Mouse (Mus musculus): ENCODE data around the gene Gzmk. TPM values are rescaled to one million over a fixed set of nuclear protein-coding genes. Genes with fewer than 3 reads are reported as not detected.
"Not testable (repeated sequence)": the region's sequence is repeated elsewhere in the genome, so short reads cannot be mapped to it uniquely, and the experiment has no call there.

Gzmk gene
- polyA plus RNA-seq (2016; fragmentation: Nextera tagmentation; extraction: Ambion mirVana) = not detected in 2 replicates

DNA sequence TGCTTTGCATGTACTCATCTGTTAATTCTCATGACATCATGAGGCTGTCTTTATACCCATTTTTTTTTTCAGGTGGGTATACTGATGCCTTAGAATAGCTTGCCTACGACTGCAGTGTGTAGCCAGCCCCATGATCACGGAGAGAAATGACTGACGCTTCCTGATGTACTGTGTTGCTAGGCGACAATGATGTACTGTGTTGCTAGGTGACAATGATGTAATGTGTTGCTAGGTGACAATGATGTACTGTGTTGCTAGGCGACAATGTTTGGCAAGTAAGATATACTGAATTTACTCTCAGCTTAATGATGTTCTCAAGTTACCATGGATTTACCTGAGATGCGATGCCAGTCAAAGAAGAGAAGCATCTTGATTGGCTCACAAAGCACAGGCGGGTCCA is at the start of gene Gzmk:
Gzmk (minus strand) TSS at position 98 of the 400 bp plus-strand sequence.
- Histone ChIP-seq H3K27ac (replicated peaks) (no peak within 1 kb of the TSS), H3K27me3 (replicated peaks; ENCODE audit: low read depth, poor library complexity, severe bottlenecking) (peaks cover 7% of the 10 kb centered on the region; the same call in 1 of the 2 replicates), H3K4me3 (no peak within 1 kb of the TSS), H3K9me3 (no peaks in the 10 kb centered on the region), H3K4me1 (peaks cover 4% of the 10 kb centered on the region; the same call in 1 of the 2 replicates), H3K36me3 (replicated peaks) (no peaks in the 10 kb centered on the region)
- WGBS = 56% methylated on average over 7 of the region's 7 CpGs
- DNase-seq (ENCODE audit: low spot score) = no peak

DNA sequence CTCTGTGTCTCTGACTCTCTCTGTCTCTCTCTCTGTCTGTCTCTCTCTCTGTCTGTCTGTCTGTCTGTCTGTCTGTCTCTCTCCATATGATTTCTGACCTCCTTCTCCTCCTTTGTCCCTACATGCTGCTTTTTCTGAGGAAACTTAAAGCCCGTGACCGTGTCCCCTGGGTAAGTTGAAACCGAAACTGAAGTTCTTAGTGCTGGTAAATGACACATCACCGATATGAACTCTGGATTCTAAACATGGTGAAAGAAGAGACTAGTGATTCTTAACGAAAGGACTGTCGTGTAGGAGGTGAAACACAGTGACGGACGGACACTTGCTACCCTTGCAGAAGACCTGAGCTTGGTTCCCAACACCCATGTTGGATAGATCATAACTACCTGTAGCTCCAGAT is 45.5 kb upstream of the Gzmk start:
- Histone ChIP-seq H3K4me3 (no peak overlapping the region), H3K4me1 (0 out of 2 replicates have a peak, but pooled peaks cover 3% of the 10 kb centered on the region), H3K27me3 (replicated peaks; ENCODE audit: low read depth, poor library complexity, severe bottlenecking) (no peaks in the 10 kb centered on the region), H3K9me3 (no peaks in the 10 kb centered on the region), H3K27ac (replicated peaks) (no peak overlapping the region), H3K36me3 (replicated peaks) (no peaks in the 10 kb centered on the region)
- no peak for DNase-seq (ENCODE audit: low spot score)
- 92% methylated on average over 8 of the region's 8 CpGs for WGBS

DNA sequence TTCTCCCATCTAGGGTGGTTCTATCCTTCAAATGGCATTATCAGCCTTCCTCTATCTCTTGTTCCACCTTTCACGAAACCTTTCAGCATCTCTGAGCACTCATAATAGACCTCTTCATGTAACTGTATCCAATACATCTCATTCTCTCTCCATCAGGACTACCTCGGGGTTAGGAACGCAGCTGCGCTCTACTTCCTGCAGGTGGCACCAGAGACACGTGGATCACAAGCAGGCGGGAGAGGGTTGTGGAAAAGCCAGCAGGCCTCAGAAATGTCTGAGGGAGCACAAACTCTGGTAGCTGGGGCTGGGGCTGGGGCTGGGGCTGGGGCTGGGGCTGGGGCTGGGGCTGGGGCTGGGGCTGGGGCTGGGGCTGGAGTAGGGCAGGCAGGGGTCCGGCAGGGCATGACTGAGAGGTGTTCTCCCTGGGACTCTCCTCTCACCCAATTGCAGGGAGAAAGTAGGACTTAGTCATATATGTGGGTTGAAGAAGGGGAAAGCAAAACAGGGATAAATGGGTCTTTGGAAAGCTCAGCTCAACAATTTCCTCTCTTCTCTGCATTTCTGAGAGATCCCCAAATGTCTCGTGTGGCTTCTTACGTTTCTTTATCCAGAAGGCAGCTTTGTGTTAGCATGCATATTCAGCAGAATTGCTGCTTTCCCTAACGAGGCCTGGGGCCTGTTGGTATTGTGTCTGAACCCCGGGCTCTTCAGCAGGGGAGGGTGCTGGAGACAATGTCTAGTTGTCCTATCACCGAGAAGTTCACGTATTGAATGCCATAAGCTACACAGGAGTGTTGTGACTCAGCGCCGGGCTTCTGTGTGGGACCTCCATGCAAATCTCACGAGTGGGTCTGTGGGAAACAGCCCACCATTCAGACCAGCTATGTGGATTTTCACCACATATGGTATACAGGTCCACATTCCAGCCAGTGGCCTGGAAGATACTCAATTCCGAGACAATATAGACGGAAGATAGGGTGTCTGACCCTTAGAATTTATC is 44.4 kb upstream of the Gzmk start:
- DNase-seq (ENCODE audit: low spot score) = peak; percentile 85
- no peaks in the 10 kb centered on the region for H3K36me3 ChIP-seq (replicated peaks)
- 0 out of 2 replicates have a peak, but pooled peaks cover 3% of the 10 kb centered on the region for H3K4me1 ChIP-seq
- H3K27ac ChIP-seq (replicated peaks) = peak overlapping the region; percentile 75
- H3K9me3 ChIP-seq = no peaks in the 10 kb centered on the region
- WGBS = 49% methylated on average over 18 of the region's 18 CpGs
- no peaks in the 10 kb centered on the region for H3K27me3 ChIP-seq (replicated peaks; ENCODE audit: low read depth, poor library complexity, severe bottlenecking)
- H3K4me3 ChIP-seq = no peak overlapping the region

DNA sequence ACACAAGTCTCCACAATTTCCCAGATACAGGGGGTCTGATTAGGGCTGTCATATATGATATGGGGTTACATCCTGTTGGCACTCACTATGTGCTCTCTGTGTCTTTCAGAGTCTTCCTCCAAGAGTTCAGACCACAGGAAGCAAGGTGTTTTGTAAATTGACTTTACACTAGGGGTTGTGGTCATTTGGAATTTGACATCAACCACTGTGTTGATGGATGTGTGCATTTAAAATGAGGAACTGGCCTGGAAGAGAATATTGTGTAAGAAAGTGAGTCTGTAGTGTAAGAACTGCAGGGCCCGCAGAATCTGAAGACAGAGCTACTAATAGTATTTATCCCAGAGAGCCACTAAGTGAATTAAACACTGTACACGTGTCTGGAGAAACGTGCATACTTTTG is 41.5 kb upstream of the Gzmk start:
- 98% methylated on average over 3 of the region's 3 CpGs for WGBS

DNA sequence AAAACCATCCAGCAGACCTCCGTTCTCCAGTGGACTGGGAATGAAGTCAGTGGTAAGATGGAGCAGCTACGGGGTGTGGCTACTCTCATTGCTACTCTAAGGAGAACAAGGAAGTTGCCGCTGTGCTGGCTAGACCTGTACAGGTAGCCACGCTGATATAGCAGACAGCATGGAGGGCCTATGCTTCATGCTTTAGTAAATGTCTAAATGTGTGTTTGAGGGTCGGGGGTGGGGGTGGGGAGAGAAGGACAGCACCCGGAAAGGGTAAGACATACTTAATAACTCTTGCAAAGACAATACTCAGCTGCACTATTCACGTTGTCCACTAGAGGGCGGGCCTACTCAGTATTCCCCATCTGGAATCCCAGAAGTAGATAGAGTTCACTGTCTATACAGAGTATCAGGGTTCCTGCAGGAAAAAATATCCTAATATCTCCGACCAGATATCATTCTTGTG is 40.8 kb upstream of the Gzmk start:
- Histone ChIP-seq H3K27me3 (replicated peaks; ENCODE audit: low read depth, poor library complexity, severe bottlenecking) (no peaks in the 10 kb centered on the region), H3K4me3 (no peak overlapping the region)
- WGBS = 34% methylated on average over 9 of the region's 9 CpGs

More for the DNA sequence above, 41.5 kb upstream of the Gzmk start:
- no peak for DNase-seq (ENCODE audit: low spot score)
- Histone ChIP-seq H3K4me3 (no peak overlapping the region), H3K4me1 (0 out of 2 replicates have a peak, but pooled peaks cover 3% of the 10 kb centered on the region), H3K27me3 (replicated peaks; ENCODE audit: low read depth, poor library complexity, severe bottlenecking) (no peaks in the 10 kb centered on the region), H3K36me3 (replicated peaks) (no peaks in the 10 kb centered on the region), H3K27ac (replicated peaks) (no peak overlapping the region), H3K9me3 (no peaks in the 10 kb centered on the region)

DNA sequence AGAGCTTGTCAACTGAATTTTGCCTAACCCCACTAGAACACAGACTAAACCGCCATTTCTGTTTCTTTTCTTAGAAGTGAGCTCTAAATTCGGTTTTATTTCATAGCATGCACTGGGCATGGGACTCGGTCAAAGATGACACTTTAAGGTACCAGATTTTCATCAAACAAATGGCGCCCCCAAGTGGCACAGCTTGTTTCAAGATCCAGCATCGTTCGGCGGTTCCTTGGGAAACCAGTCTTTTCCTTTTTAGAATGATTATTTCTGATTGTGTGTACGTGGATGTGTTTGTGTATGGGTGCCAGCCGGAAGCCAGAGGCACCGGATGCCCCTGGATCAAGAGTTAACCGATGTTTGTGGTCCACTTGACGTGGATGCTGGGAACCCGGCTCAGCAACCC is 39.5 kb upstream of the Gzmk start:
- Histone ChIP-seq H3K4me3 (no peak overlapping the region), H3K36me3 (replicated peaks) (no peaks in the 10 kb centered on the region), H3K4me1 (0 out of 2 replicates have a peak, but pooled peaks cover 1% of the 10 kb centered on the region), H3K27me3 (replicated peaks; ENCODE audit: low read depth, poor library complexity, severe bottlenecking) (no peaks in the 10 kb centered on the region), H3K27ac (replicated peaks) (no peak overlapping the region), H3K9me3 (no peaks in the 10 kb centered on the region)
- DNase-seq (ENCODE audit: low spot score) = peak; percentile 68
- WGBS = 30% methylated on average over 13 of the region's 13 CpGs

More for the DNA sequence above, 40.8 kb upstream of the Gzmk start:
- Histone ChIP-seq H3K4me1 (0 out of 2 replicates have a peak, but pooled peaks cover 3% of the 10 kb centered on the region), H3K36me3 (replicated peaks) (no peaks in the 10 kb centered on the region), H3K9me3 (no peaks in the 10 kb centered on the region), H3K27ac (replicated peaks) (no peak overlapping the region)
- DNase-seq (ENCODE audit: low spot score) = peak; percentile 80

DNA sequence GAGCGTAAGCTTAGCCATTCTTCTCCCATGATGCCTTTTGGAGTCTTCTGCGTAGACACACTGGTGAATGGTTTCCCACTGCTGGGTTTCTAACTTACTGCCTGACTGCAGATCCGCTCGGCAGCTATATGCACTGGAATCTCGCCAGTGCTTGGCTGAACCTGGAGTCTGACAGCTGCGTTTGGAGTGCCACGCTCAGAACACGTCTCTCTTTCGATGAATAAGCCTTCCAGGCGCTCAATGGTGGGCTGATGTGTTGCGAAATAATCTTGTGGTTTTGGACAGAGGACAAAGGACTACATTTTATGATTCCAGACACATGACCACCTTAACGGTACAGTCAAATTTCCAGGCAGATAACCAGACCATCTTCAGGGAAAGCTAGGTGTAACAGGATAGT is 37.1 kb upstream of the Gzmk start:
- Histone ChIP-seq H3K36me3 (replicated peaks) (no peaks in the 10 kb centered on the region), H3K9me3 (no peaks in the 10 kb centered on the region), H3K27ac (replicated peaks) (no peak overlapping the region), H3K4me1 (no peaks in the 10 kb centered on the region), H3K4me3 (no peak overlapping the region), H3K27me3 (replicated peaks; ENCODE audit: low read depth, poor library complexity, severe bottlenecking) (no peaks in the 10 kb centered on the region)
- DNase-seq (ENCODE audit: low spot score) = no peak
- whole genome bisulfite sequencing = 89% methylated on average over 12 of the region's 12 CpGs

DNA sequence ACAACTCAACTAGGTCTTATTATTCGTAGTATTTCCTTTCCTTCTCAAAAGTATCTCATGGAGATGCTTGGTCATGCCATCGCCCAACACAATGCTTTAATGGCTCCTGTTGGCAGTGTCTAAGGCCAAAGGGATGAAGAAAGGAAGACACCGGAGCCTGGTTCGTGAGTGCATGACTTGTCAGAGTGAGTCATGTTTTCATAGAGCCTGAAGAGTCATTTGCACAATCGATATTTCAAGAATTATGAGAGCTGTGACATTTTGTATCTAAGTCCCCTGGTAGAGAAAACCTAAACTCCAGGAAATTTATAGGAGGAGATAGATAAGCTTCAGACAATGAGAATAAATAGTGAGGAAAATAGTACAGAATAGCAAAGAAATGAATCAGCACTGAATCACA is 33.5 kb upstream of the Gzmk start:
- Histone ChIP-seq H3K27me3 (replicated peaks; ENCODE audit: low read depth, poor library complexity, severe bottlenecking) (no peaks in the 10 kb centered on the region), H3K27ac (replicated peaks) (no peak overlapping the region), H3K36me3 (replicated peaks) (no peaks in the 10 kb centered on the region), H3K4me3 (no peak overlapping the region), H3K9me3 (no peaks in the 10 kb centered on the region), H3K4me1 (no peaks in the 10 kb centered on the region)
- 91% methylated on average over 5 of the region's 5 CpGs for WGBS
- no peak for DNase-seq (ENCODE audit: low spot score)

DNA sequence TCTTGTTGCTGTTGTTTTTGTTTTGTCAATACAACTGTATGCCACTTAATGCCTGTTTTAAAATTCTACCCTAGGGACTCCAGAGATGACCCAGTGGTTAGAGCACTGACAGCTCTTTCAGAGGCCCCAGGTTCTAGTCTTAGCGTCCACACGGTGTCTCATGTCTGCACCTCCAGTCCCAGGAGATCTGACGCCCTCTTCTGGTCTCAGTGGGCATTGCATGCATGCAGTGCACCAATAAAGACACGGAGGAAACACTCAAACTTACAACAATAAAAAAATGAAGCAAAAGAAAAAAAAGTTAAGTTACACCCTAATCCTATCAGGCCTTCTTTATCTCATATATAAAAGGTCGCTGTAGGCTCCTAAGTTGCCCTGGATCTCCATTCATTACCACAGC is 31.5 kb upstream of the Gzmk start:
- H3K9me3 ChIP-seq = no peaks in the 10 kb centered on the region
- no peaks in the 10 kb centered on the region for H3K4me1 ChIP-seq
- 46% methylated on average over 5 of the region's 5 CpGs for WGBS
- no peaks in the 10 kb centered on the region for H3K27me3 ChIP-seq (replicated peaks; ENCODE audit: low read depth, poor library complexity, severe bottlenecking)
- no peak overlapping the region for H3K4me3 ChIP-seq
- no peaks in the 10 kb centered on the region for H3K36me3 ChIP-seq (replicated peaks)
- no peak for DNase-seq (ENCODE audit: low spot score)
- no peak overlapping the region for H3K27ac ChIP-seq (replicated peaks)

DNA sequence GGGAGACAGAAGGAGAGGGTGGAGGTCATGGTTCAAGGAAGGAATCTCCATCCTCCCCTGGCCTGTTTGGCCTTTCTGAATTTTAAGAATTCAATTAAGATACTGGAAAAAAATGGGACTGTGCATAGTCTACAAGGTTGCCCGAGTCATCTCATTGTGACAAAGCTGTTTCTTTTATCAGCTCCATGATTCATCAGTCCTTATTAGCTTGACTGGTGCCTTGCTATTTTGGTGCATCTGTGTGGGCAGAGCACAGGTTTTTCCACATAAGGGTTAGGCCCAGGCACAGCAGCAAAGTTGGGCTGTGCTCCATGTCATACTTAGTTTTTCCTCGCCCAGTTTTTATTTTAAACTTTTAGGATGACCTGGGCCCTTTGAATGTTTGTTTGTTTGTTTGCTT is 31.1 kb upstream of the Gzmk start:
- Histone ChIP-seq H3K27me3 (replicated peaks; ENCODE audit: low read depth, poor library complexity, severe bottlenecking) (no peaks in the 10 kb centered on the region), H3K4me1 (no peaks in the 10 kb centered on the region), H3K4me3 (no peak overlapping the region), H3K27ac (replicated peaks) (no peak overlapping the region), H3K36me3 (replicated peaks) (no peaks in the 10 kb centered on the region), H3K9me3 (no peaks in the 10 kb centered on the region)
- WGBS = 87% methylated on average over 2 of the region's 2 CpGs
- no peak for DNase-seq (ENCODE audit: low spot score)

DNA sequence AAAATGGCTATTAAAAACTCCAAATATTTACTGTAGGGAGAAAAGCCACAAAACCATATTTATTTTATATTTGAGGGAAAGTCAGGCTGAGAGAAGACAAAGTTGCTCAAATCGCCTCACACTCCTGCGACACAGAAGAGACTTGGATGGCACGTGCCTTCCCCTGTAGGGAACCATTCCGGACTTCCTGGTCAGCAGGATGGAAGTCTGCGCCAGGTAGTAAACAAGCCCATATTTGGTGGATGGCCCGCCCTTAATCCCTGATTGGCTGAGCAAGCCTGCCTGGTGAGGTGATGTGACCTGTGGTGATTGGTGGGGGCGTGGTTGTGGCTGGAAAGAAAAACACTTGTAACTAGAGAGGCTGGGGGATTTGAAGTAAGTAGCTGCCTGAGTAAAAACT is 26.9 kb upstream of the Gzmk start:
- H3K27me3 ChIP-seq (replicated peaks; ENCODE audit: low read depth, poor library complexity, severe bottlenecking); H3K4me3 ChIP-seq; H3K27ac ChIP-seq (replicated peaks); H3K9me3 ChIP-seq; H3K36me3 ChIP-seq (replicated peaks); H3K4me1 ChIP-seq; DNase-seq (ENCODE audit: low spot score): not testable (repeated sequence)
- WGBS = 86% methylated on average over 7 of the region's 7 CpGs

DNA sequence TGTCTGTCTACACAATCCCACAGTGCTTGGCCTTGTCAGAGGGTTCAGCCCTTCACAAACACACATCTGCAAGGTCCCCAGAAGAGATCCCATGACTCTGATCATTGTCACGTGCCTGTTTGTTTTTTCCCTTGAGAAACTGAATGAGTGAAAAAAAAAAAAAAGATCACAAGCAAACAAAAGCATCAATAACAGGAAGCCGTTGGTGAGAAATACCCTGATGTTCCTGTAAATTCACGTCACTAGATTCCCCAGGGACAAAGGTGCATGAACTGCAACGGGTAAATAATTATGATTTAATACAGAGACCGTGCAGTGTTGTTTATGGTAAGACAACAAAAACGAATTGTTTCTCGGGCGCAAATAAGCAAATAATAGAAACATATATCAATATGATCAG is 19.3 kb upstream of the Gzmk start:
- Histone ChIP-seq H3K27ac (replicated peaks) (no peak overlapping the region), H3K4me3 (no peak overlapping the region), H3K9me3 (no peaks in the 10 kb centered on the region), H3K27me3 (replicated peaks; ENCODE audit: low read depth, poor library complexity, severe bottlenecking) (no peaks in the 10 kb centered on the region), H3K4me1 (no peaks in the 10 kb centered on the region), H3K36me3 (replicated peaks) (no peaks in the 10 kb centered on the region)
- no peak for DNase-seq (ENCODE audit: low spot score)
- WGBS = 86% methylated on average over 8 of the region's 8 CpGs

DNA sequence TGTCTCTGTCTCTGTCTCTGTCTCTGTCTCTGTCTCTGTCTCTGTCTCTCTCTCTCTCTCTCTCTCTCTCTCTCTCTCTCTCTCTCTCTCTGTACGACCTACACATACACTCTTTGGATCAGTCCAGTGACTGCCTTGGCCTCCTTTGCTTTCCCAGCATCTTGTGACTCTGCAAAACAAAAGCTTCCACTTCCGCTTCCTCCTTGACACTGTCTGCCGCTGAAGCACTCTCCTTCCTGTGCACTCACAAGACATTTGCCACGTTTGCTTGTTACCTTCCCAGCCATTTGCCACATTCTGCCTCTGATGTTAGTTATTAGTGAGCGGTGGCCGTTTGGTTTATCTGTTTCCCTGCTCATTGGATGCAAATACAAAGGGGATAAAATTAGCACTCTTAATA is 16.4 kb upstream of the Gzmk start:
- no peaks in the 10 kb centered on the region for H3K36me3 ChIP-seq (replicated peaks)
- no peak overlapping the region for H3K27ac ChIP-seq (replicated peaks)
- no peak for DNase-seq (ENCODE audit: low spot score)
- no peaks in the 10 kb centered on the region for H3K4me1 ChIP-seq
- no peaks in the 10 kb centered on the region for H3K9me3 ChIP-seq
- 55% methylated on average over 6 of the region's 6 CpGs for WGBS
- H3K4me3 ChIP-seq = no peak overlapping the region
- H3K27me3 ChIP-seq (replicated peaks; ENCODE audit: low read depth, poor library complexity, severe bottlenecking) = no peaks in the 10 kb centered on the region
